Mouse (Mus musculus) urinary bladder, postnatal 10 days (tissue): ENCODE data around the gene Tldc2.

Experiments
- DNase-seq: peaks from one replicate; pipeline ENCODE4 v3.0.0; 2022; ENCODE audit warnings: low spot score

Gene Tldc2

DNA sequence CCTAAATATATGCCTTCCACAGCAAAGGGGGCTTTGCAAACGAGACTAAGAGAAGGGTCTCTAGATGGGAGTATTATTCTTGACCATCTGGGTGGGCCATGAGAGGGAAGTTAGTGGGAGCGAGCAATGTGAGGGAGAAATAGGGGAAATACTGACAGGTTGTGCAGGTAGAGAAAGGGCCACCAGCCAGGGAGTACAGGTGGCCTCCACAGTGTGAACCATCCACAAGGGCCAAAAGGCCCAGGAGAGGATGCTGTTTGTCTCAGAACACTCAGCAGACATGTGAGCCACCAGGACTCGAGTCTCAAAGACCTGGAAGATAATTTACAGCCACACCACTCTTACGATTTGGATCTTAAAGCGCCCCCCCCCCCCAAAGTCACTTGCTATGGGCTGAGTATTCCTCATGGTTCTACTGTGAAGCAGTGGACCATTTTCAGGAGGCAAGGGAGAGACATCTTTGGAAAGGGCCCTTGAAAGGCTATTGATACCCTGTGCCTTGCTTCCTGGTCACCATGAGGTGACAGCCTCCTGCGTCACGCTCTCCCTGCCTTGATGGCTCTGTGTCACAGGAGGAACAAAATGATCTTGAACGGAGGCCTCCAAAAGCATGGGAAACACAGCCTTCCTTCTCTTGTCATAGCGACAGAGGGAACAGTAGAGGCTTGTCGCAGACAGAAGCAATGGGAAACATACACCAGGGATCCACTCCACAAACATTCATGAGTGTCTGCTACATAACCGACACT lies 26.1 kb upstream of the Tldc2 start:
- DNase-seq: no peak

DNA sequence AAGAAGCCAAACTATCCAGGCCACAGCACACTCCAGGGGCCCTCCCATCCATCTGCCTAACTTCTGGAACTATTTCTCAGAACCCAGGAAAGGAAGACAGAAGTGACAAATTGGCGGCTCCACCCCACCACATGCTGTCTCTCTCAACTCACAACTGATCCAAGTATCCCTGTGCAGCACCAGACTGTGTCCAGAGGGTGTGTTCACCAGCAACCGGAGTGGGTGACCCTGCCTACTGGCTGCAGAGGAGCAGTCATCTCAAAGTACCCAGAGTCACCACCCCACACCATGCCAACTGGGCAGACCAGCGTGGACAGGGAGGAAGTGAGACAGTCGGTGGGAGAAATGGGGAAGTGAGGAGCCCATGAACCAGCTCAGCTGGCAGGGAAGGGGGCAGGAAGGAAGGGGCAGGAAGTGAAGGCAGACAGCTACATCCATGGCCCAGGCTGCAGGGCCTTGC lies 23.6 kb upstream of the Tldc2 start:
- DNase-seq: no peak

DNA sequence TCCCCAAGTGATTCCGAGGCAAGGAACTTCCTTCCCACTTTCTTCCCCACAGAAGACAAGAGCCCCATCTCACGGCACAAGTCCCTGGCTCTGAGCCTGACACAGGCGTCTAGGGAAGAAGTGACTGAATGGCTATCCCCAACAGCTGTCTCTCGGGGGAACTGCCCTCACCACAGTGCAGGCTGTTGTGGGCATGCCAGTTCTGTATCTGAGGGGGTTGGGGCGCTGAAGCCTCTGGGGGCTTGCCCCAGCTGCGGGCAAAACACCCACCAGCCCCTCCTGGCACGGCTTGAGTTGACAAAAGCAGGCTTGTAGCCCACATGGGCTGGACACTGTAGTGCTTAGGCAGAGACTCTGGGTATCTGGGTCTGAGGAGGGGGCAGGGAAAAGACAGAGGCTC lies 22.7 kb upstream of the Tldc2 start:
- no peak for DNase-seq

DNA sequence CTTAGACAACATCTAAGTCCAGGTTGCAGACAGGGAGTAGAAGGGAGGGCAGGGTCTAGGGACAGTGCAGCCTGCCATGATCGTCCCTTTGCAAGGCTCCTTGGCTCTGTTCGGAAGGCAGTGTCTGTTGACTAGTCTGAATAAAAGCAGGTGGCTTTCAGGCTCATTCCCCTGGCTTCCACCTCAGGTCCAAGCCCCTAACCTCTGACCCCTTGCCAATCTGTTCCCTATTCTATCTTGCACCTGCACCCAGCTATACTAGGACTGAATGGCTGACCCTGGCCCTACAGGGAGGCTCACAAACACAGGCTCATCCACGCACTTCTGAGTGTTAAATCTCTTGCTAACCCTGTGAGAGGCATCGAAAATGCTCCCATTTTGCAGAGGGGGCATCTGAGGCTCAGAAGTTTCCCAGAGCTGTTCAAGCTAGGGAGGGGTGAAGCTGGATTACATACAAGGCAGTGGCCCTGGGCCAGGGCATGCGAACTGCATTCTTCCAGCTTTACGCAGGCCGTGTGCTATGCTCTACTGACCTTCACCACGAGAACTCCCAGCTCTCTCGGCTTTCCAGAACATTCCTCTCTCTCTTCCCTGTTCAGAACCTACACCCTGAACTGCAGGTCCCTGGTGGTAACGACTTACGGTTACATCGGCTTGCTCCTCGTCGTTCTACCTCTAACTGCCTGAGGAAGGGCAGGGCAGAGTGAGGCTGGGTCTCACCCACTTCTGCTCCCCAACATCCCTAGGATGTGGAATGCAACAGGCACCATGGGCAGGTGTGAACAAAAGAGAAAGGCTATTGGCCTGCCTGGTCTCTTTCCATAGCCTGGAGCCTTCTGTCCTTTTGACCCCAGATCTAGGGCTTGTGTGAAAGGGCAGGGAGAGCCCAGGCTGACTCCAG lies 21.6 kb upstream of the Tldc2 start:
- DNase-seq: no peak

DNA sequence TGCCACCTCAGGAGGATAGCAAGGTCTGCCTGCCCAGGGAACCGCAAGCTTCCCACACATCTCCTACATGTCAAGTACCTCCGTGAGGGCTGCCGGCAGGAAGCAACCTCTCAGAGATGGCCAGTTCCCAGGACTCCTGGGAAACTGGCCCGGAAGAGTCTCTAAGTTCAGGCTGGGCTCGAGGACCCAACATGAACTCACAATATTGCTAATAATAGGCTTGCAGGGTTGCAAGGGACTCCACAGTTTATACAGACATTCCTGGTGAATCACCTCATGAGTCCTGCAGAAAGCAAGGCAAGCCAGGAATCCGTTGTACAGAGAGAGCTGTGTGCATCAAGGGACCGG lies 21.0 kb upstream of the Tldc2 start:
- no peak for DNase-seq

DNA sequence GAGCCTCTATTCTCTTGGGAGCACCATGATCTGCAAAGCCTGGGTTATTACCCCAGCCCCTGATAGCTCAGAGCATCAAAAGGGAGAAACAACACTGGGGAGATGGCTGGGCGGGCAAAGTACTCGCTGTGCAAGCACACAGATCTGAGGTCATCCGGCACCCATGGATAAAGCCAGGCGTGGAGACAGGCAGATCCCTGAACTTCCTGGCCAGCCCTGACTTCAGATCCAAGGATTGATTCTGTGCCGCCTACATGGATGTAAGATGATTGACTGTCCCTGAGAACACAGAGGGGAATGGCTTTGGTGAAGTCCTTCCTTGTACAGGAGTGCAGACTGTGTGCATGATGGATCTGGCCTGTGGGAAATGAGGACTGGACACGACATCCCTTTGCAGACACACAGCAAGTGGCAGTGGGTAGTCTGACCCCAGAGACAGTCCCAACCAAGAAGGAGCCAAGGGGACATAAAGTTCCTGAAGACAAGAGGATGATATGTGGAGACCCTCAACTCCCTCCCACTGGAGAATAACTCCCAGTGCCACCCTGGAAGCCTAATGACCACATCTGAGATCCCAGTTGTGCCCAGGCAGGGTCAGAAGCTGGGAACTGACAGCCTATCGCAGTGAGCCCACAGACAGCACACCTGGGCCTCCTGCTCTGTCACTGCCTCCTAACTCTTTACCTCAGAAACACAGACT lies 20.0 kb upstream of the Tldc2 start:
- DNase-seq: no peak

DNA sequence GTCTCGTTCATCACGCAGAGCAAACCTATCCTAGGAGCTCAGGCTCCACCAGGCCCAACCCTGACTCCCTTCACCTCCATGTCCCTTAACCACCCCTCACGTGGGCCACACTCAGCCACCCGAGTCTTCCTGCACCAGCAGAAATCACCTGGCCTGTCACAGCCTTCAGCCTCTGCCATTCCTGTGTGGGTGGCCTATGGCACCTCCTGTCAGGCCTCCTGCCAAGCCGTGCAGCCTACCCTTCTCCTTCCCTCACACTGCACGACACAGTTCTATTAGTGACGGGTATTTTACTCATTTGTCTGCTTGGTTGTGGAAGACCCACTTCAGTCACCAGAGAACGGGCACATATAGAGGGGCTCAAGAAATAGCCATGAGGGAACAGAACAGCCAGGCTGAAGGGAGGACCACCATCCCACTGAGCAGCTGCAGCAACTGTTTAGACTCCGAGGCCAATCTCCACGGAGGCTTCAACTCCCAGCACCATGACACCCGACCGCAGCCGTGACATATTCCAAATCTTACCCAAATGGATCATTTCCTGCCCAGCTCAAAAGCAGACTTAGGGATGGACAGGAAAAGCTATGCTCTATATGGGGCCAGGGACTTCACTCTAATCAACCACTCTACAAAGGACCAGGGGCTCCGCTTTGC lies 18.0 kb upstream of the Tldc2 start:
- no peak for DNase-seq

DNA sequence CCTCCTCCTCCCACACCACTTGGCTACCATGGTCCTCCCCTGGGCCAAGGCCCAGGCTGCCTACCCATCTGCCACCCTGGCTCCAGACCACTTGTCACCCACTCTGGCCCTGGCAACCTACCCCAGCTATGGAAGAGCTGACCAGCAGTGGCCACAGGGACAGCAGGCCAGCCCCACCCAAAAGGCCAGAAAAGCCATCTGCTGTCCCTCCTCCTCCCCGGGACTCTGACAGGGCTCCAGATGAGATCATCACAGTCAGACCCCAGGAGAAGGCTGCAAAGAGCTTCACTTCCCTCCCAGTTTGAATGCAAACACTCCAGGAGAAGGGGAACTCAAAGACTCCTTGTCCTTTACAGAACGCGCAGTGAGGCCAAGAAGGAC lies 17.5 kb upstream of the Tldc2 start:
- no peak for DNase-seq

DNA sequence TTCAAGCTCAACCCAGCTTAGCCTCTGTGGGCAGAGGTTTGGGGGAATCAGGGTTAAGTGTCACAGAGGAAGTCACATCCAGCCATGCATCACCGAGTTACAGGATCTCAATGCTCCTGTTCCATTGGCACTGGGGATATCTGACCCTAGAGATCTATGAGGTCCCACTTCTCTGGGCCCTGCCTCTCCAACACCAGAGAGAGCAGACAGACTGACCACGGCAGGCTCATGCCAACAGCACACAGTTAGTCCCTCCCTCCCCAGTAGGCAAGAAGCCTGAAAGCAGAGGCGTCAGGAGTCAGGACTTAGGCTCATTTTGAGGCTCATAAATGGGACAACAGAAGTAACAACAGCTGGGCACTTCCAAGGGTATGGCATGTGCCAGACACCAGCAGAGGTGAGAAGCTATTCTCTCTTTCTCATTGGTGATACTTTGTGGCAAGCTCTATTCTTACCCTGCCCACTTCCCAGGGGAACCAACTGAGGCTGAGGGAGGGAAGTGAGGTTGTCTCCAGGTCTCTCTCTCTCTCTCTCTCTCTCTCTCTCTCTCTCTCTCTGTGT lies 17.0 kb upstream of the Tldc2 start:
- no peak for DNase-seq

DNA sequence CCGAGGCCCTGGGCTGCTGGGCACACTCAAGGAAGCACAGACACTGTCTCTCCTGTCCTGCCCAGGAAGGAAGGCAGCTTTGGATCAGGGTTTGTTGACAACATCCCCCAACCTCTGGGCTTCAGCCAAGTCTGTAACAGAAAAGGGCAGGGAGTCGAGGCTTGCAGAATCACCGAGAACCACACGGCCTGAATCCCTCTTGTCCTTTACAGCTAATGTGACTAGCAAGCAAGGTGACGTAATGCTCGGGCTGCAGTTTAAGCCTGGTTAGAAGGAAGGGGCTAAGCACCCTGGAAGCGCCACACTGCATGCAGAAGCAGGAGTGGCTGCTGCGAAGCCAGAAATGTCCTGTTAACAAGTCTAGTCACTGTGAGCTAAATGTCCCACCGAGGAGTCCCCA lies 16.5 kb upstream of the Tldc2 start:
- DNase-seq: no peak

DNA sequence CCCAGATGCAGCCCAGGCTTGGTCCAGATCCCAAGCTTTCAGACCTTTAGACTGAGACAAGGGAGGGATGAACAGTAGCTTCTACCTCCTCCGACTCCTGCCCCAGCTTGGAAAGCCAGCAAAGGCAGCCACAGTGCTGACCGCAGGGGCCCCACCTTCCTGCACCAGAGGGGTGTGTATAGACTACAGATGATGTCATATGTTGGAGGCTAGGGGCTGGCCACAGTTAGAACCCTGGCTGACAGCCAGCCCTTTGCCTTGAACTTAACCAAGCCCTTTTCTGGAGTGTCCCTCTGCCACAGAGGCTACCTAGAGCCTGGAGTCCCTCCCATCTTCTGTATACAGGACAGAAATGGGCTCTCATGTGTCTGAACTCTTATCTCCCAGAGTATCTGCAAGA lies 15.3 kb upstream of the Tldc2 start:
- no peak for DNase-seq

DNA sequence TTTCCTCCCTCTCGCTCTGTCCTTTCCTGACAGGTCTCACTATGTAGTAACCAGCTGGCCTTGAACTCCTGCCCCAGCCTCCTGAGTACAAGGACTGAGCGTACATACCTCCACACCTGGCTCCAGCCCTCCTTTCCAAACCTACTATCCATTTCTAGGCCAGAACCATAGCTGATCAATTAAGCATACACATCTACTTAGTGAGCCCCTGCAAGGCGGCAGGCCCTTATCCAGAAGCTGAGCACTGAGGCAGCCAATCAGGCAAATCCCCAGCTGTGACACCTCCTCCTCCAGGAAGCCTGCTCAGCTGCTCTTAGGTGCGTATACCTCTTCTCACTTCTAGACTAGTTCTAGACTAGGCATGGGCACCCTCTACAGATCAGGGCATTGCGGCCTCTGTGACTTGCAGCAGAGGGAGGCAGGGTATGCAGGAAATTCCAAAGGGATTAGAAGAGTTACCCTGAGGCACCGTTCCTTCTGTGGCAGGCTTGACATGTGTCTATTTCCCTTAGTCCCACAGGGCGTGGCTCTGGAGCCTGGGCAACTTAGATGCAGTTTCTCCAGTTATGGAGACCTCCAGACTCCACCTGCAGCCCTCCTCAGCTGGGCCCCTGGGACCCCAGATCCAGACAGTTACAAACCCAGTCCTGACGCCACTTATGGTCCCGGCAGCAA lies 14.4 kb upstream of the Tldc2 start:
- DNase-seq: no peak

DNA sequence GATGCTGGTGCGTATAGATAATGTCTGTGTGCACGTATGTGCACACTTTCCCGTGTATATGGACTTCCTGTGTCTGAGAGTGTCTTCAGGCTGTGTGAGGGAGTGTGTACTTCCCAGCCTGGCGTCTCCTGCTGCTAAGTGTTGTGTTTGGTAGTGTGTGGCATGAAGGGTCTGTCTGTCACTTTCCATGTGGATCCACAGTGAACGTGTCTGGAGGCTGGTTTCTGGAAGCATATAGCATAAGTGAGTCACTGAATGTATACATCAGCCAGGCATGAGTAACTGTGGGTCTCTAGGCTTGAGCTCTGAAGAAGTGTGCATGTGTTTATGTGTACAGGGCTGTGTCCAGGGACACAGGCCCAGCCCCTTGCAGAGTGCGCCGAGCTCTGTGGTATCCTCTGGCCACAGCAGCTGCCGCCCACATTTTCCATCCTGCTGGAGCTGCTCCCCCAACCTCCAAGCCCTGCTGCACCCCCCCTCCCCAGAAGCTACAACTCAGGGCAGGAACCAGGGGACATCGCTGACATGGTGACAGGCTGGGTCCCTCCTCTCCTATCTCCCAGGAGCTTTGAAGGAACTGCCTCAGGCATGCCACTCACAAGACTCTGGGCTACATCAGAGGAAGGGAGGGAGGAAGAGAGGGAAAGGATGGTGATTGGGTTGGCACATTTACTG lies 13.3 kb upstream of the Tldc2 start:
- no peak for DNase-seq

DNA sequence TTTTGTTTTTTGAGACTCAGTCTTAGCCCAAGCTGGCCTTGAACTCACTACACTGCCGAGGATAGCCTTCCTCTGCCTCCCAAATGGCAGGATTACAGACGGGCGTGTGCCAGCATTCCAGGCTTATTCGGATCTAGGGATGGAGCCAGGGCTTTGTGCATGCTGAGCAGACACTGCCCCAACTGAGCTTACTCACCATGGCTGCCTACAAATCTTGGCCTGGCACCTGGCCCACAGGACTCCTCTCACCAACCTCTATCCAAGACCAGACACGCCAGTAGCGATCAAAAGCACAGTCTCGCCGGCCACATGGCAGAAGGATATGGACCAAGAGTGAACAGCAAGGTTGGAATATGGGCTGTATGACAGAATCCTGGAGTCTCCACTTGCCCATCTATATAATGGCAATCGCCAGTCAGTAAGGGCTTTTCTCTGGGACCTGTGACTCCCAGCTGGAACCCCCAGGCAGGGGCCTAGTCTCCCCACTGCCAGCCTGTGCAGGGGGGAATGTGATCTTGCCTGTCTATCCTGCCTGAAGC lies 12.6 kb upstream of the Tldc2 start:
- DNase-seq: no peak

DNA sequence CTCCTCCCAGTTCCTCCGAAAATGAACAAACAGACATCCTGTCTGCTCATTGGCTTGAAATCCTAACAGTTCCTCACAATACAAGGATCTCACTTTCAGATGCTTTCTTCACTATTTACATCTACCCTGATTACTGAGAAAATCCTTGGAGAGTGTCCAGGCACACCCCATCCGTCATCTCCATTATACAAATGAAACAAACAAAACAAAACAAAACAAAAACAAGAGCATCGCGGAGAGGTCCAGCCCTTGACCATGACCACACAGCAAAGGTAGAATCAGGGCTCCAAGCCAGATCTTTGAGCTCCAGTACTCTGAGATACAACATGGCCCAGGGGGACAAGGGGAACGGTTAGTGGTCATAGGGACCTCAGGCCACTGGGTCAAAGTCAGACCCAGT lies 12.1 kb upstream of the Tldc2 start:
- DNase-seq: no peak

DNA sequence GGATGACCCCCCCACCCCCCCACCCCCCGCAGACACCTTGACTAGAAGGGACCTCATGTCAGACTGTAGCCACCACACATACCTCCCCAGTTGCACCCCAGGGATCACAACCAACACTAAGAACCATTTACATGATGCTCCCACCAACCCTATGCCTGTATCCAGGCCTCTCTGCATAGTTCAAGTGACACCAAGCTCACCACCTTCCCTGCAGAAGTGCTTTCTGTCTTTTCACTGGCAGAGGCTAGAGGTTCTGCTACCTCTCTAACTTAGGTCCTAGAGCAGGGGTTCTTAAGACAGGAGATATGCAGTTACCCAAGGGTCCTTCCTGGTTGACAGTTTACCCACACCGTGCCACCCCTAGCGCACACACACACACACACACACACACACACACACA lies 11.6 kb upstream of the Tldc2 start:
- no peak for DNase-seq

DNA sequence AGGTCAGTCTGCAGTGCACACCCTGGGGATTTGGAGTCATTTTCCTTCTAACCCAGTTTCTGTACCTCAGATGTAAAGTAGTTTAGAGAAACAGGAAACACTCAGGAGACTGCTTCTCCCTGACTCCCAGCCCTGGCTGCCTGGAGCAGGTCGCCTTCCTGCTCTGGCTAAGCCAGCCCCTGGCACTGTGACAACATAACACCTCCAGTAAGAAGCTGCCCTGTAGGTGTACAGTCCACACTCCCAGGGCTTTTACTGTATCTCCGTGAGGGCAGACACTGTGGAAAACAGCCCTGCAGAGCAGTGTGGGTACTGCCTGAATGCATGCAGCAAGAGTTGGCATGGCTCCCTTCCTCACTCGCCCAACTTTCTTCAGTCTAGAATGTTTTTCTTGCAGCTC lies 11.2 kb upstream of the Tldc2 start:
- no peak for DNase-seq

DNA sequence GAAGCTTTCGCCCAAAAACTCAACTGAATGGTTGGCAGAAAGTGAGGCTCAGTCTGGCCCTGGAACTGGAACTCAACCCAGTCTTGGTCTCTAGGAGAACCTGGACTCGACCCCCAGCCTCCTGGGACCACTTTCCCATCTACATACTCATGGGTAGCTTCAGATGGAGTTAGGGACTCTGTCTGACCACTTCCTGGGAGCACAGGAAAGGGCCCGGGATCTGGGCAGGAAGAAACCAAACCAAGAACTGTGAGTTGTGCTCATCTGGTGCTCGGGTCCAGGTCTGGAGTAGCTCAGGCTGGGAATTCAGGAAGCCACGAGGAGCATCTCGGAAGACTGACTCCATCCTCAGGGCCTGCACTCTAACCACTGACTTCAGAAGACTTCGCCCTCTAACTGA lies 10.3 kb upstream of the Tldc2 start:
- DNase-seq: no peak

DNA sequence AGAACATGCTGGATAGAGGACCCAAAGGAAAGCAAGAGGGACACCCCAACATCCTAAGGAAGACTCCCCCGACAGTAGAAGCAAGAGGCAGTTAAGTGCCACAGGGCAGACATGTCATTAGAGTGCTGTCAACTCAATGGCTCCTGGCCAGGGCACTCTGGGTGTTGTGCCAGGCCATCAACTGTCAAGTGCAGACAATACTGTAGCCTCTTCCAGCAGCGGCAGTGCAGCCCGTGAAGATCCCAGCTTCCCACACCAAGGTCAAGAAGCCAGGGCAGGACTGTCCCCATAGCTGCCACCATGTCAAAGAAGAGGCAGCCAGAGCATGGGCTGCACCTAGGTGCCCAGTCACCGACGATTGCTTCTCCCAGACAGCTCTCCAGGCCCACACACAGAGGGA lies 9.7 kb upstream of the Tldc2 start:
- no peak for DNase-seq

DNA sequence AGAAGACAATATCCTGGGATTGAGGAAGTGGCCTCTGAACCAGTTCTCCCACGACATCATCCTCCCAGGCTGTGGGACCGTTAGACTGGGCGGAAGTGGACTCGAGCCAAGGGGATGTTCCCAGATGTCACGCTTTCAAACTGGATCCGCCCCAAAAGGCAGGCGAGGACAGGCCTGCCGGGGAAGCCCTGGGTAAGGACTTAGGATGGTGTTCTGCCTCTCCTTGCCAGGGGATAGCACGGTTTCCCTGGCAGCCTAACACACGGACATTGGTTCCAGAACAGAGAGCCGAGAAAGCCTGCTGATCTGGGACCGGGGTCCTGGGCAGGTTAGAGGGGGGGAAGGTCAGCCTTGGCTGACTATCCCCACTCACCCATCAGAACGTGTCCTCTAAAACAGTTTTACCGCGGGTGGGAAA lies 9.2 kb upstream of the Tldc2 start:
- no peak for DNase-seq
